Mouse (Mus musculus): Measurements from ENCODE around the gene Phf21b. TPM values are rescaled to one million over a fixed set of nuclear protein-coding genes. Genes with fewer than 3 reads are reported as not detected.

The Phf21b gene
- polyA plus RNA-seq (2012; rRNA removed; ENCODE audit: low replicate concordance), result 3.0 and 14.3 TPM in 2 replicates

DNA sequence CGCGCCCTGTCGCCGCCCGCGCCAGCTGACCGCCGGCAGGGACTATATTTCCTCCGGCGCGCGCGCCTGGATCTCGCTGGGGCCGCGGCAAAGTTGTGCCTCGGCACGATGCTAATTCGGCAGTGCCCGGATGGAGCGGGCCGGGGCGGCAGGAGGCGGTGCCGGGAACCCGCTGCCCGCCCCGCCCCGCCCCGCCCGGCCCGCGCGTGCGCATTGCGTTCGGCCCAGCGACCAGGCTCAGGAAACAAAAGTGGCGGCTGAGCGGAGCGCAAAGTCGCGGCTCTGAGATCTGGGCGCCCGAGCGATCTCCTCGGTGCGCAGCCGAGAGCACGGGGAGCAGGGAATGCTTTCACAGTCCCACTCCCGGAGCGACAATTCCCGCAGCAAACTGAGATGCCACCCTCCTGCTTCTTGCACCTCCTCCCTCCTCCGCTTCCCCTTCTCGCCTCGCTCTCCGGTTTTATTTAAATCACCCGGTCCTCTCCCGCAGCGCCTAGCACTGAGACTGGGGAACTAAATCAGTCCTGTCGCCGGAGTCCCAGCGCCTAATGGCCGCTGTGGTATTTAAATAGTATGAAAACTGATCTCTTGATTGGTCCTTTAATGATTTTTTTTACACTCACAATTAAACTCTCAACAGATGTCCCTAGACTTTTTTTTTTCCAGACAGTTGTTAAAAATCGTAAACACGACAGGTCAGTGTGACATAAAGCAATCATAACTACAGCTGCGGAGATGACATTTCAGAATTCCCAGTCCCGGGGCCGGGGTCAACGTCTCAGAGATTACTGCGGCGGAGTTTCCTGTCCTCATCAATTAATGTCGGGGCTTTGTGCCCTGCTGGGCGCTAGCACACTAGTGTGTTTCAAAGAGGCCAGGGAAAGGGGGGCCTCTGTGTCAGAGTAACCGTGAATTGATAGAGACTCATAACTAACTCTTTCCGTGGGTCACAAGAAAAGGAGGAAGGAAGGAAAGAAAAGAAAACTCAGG is at the start of gene Phf21b:
Gene Phf21b (minus strand): TSS at position 44 of the 990 bp plus-strand sequence.

Other genes with a start within 250 kb of the Phf21b start
- gene Prr5, start 186.4 kb downstream of the Phf21b start, polyA plus RNA-seq (2012; rRNA removed; ENCODE audit: low replicate concordance), result 34.1 and 58.7 TPM in 2 replicates
- gene Arhgap8, start 136.0 kb downstream of the Phf21b start, polyA plus RNA-seq (2012; rRNA removed; ENCODE audit: low replicate concordance), result 1.9 and 6.7 TPM in 2 replicates
- 0.30 and 0.35 TPM in 2 replicates for gene Gm29666, start 64.0 kb upstream of the Phf21b start, polyA plus RNA-seq (2012; rRNA removed; ENCODE audit: low replicate concordance)
- 6.6 and 10.7 TPM in 2 replicates for gene Nup50, start 67.4 kb upstream of the Phf21b start, polyA plus RNA-seq (2012; rRNA removed; ENCODE audit: low replicate concordance)
- 20.6 and 31.0 TPM in 2 replicates for gene 5031439G07Rik, start 132.5 kb upstream of the Phf21b start, polyA plus RNA-seq (2012; rRNA removed; ENCODE audit: low replicate concordance)
- 0.17 and 10.2 TPM in 2 replicates for gene Upk3a, start 161.1 kb upstream of the Phf21b start, polyA plus RNA-seq (2012; rRNA removed; ENCODE audit: low replicate concordance)
- 7.7 and 19.7 TPM in 2 replicates for gene Fam118a, start 172.9 kb upstream of the Phf21b start, polyA plus RNA-seq (2012; rRNA removed; ENCODE audit: low replicate concordance)